Mouse (Mus musculus) telencephalon, adult 2 months (tissue): ENCODE measurements around the gene Arhgef1.

Experiments
- DNase-seq: peaks from one replicate; pipeline ENCODE4 v3.0.0-alpha.2; 2011; ENCODE audit warnings: low read depth, low spot score

The Arhgef1 gene

DNA sequence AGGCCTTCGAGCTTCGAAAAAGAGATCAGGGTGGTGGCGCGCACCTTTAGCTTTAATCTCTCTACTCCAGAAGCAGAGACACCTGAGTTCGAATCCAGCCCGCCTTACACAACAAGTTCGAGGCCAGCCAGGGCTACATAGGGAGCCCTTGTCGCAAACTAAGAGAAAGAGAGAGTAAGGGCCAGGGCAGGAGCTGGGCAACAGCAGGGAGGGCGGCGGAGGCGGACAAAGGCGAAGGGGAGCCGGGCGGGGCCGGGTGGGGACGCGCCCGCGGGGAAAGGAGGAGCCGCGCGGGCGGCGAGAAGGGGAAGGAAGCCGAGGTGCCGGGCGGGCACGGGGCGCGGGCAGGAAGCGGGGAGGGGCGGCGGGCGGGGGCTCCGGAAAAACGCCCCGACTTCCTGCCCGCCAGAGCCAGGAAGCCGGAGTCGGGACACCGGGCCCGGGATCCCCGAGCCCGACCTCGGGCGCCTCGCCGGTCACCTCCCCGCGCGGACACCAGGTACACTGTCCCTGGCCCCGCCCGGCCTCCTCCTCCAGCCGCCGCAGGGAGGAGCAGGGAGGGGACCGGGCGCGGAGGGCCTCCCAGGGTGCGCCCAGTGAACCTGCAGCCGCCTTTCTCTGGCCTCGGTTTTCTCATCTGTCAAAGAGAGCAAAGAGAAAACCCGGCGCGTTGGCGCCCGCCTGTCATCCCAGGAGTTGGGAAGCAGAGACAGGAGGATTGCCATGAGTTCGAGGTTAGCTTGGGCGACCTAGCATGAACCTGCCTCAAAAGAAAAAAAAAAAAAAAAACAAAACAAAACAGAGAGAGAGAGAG is at the start of gene Arhgef1:
Gene Arhgef1, plus strand, starts transcription at position 283 of the 814 bp plus-strand sequence.
- no peak for DNase-seq

DNA sequence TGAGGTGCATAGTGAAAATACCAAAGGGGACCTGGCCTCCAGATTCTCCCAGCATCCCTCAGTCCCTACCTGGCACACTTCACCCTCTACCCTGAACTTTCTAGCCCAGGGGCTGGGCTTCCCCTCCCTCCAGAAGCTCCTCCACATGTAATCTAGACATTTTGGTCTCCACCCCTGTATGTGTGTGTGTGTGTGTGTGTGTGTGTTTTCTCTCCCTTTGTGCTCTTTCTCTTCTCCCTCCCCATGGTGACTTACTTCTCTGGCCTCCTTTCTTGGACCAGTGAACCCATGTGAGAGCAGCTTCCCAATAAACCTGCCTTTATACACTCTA is 49.5 kb upstream of the Arhgef1 start:
- no peak for DNase-seq

DNA sequence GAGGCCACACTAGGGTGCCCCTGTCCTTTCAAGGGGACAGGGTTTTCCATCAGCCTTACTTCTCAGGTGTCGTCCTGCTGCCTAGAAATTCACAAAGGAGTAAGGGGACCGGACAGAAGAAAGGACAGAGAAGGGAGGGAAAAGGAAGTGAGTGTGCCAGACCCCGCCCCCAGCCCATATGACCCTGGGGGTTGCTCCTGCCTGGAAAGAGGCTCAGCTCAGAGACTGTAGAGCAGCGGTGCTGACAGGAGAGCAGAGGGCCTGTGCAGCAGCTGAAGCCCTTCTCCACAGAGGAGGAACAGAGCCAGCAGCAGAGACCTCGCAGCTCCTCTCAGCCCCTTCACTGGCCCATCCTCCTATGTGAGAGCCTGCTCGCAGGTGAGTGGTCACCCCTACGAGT is 49.0 kb upstream of the Arhgef1 start:
- DNase-seq = no peak

DNA sequence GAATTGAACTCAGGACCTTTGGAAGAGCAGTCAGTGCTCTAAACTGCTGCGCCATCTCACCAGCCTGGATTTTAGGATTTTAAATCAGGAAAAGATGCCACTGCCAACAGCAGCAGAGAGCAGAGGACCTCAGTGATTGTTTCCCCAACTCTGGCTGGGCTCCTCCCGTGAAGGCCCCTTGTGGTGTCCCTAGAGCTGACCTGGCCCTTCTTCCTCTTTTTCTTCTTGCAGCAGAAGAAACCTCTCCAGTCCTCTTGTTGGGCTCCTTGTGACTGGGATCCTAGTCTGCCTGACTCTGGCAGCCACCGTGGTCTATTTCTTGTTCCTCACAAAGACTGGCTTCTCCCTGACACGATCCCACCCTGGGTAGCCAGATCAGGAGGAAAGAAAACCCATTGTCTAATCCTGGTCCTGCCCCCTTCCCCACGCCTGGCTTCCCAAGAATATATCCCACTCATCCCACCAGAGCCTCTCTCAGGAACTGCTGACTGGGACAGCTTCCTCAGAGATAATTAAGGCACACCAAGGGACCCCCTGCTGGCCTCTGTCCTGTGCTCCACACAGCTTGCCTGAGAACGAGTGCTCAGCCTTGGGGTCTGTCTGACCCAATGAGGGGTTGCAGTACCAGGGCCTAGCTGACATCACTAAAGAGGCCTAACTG is 46.1 kb upstream of the Arhgef1 start:
- DNase-seq = no peak

DNA sequence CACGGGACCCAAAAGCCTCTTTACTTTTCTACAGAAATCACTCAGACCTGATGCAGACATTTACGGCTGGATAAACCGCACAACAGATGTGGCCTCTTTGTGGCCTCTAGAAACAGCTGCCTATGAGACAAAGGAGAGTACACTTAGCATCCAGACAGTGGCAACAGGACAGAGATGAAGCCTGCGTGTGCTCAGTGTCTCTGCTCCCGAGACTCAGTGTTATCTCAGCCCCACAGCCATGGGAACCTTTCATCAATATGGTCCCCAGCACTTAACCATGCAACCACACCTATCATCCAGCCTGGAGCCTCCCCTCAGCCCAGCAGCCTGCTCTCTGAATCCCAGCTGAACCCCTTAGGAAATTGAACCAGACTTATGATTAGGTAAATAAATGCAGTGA is 43.5 kb upstream of the Arhgef1 start:
- no peak for DNase-seq

DNA sequence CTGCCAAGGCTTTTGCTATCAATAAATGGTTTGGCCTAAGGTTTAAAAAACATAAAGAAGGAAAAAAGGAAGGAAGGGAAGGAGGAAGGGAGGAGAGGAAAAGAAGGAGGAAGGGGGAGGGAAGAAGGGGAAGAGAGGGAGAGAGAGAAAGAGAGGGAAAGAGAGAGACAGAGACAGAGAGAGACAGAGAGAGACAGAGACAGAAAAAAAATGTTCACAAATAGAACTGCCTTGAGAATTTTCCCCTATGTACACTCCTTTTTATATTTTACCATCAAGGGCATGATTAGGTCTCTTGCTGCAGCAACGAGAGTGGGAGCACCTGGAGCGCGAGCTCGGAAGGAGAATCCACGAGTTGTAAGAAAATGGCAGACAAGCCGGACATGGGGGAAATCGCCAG is 40.8 kb upstream of the Arhgef1 start, which contains the start of gene Gm9844:
Gene Gm9844, plus strand, starts transcription at position 301 of the 400 bp plus-strand sequence.
- DNase-seq = no peak

DNA sequence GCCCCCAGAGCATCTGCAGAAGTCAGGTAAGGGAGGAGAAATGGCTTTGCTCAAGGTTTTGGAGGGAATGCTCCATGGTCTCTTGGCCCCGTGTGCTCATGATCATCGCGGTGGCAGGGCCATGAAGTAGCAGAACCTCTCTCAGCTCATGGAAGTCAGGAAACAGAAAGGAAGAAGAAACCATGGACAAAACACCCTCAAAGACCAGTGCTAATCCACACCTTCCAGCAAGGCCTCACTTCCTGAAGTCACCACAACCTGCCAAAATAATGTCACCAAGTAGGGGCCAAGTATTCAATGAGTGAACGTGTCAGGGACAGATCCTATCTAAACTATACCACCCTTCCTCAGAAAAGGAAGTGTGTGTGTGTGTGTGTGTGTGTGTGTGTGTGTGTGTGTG is 39.9 kb upstream of the Arhgef1 start:
- no peak for DNase-seq

DNA sequence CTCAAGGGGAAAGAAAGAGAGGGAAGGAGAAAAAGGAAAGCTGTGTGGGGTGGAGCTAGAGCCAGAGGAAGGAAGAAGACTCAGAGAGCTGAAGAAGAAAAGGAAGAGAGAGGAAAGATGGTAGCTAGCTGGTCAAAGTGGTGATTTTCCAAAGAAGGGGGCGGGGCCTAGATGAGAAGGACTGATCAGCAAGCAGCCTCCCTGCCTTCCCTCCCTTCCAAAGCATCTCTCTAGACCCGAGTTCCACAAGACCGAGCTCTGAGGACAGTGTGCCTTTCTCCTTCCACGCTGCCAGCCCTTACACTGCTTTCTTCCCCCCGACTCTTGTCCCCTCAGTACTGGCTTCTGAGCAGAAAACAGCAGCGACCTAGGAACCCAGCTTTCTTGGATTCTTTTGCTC is 38.6 kb upstream of the Arhgef1 start:
- no peak for DNase-seq

DNA sequence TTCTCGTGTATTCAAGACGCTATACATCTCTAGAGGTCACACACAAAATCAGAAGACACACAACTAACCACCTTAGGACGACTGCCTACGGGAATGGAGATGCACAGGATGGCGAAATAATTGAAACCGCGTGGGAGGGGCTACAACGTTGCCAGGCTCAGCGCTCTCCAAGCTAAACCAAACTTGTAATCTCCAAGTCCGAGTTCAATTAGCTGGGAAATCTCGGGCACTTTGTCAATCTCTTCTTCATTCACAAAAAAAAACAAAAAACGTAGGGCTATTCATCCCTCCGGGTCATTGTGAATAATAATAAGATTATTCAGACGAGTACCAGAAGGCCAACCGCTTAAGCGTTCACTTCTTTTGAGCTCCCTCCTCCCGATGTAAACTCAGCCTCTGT is 33.6 kb upstream of the Arhgef1 start:
- no peak for DNase-seq

DNA sequence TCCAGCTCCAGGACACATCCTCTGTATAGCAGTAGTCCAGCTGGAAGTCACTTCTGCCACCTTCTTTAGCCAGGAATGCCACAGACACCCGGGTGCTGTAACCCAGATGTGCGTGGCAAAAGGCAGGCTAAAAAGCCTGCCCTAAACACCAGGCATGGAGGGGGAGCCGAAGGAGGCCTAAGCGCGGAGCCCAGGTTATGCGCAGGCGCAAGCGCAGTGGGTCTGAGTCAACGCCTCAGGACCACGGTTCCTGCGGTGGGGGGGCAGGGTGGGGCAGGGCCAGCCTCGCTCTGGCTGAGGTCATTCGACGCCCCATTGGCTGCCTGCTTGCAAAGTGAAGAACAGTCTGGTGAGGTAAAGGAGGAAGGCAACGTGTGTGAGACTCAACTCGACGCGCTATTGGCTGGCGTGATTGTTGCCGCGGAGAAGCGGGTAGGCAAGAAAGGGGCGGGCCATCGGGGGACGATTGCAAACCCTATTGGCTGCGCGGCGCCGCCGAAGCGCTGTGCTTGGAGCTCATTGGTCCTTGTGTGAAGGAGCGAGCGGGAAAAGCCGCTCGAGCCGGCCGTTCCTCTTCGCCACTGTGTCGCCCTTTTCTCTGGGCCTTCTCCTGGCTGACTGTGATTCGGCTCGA is 33.1 kb upstream of the Arhgef1 start, which contains the start of the genes Lypd4 and Dmrtc2:
Gene Lypd4, minus strand, starts transcription at position 410 of the 634 bp plus-strand sequence.
Gene Dmrtc2, plus strand, starts transcription at position 526 of the 634 bp plus-strand sequence.
- no peak for DNase-seq

DNA sequence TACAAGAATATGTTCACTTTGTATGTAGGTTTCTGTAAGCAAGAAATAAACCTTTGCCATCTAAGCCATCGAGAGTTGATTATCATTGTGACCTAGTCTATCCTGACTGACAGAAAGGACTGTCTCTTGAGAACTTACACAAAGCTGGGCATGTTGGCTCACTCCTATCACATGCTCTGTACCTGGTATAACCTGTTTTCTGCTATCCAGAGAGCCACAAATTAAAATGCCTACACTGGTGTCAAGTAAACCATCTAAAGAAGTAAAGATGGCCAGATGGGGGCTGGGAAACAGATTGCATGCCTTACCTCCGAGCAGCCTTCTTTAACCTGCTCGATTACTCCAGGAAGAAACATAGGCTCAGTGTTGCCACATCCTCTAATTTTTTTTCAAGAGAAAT is 25.1 kb upstream of the Arhgef1 start:
- DNase-seq = no peak

DNA sequence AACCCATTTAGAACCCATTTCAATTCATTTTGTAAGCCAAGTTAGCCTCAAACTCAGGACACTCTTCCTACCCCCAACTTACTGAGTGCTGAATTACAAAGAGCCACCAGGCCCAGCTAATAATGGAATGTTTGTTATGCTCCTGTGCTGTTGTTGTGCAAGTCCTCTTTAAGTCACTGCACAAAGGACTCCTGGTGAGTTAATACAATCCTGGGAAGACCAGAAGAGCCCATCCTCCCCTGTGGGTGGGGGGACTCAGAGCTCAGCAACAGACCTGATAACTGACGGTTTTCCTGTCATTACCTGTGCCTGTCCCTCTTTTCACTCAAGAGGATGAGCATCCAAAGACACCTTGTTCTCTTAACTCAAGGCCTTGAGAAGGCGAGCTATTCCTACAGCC is 23.1 kb upstream of the Arhgef1 start:
- no peak for DNase-seq

DNA sequence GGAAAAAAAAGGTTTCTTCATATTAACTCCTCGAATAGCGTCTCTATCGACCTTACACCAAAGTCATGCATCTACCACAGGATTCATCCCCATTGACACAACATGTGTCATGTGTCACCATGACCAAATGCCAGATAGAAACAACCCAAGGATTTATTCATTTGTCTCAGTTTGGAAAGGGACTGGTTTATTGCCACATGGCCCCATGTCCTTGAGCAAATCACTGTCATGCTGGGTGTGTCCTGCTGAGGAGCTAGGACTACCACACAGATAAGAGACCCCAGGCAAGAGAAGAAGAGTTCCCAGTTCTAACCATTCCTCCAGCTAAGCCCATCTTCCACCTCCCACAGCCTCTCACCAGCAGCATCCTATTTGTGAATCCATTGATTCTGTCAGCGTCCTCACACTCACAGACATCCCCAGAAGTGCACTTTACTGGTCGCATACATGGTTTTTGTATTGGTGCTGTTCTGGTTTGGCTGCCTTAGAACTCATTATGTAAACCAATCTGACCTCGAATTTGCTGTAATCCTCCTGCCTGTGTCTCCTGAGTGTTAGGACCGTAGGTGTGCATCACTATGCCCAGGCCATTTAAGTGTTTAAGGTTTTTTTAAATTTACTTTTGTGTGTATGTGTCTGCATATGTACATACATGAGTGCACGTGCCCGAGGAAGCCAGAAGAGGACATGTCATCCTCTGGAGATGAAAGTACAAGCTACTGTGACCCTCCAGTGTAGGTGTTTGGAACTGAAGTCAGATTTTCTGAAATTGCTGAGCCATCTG is 20.1 kb upstream of the Arhgef1 start:
- DNase-seq = no peak

DNA sequence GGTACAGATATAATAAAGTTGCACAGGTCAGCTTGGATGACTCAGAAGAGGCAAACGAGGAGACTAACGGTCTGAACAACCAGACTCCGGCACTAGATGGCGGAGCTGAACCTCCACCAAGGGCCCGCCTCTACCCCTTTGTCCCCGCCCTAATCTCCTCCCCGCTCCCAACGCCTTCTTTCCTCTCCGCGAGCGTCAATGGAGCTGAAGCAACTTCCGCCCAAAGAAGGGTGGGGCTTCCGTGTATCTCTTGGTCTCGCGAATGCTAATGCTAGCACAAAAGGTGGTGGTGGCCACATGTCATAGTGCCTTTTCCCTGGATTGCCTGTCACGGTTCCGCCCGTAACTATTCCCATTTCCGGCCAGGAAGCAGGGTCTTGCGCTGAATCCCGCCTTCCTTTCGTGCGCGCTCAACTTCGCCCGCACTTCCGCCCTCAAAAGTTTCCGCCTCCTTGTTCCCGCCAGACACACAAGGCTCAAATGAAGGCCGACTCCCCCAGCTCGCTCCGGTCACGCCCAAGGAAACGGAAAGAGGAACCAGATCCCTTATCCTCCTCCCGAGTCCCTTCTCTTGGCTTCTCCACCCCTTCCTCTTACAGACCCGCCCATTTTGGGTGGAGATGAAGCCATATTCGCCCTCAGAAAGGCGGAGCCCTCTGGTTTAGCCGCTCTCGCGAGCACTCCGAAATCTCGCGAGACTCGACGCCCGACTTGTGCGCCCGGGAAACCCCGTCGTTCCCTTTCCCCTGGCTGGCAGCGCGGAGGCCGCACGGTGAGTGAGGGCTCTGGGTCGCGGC is 18.6 kb upstream of the Arhgef1 start, which contains the start of gene Rps19:
Gene Rps19, plus strand, starts transcription at position 476 of the 797 bp plus-strand sequence.
- peak; percentile 99 for DNase-seq

DNA sequence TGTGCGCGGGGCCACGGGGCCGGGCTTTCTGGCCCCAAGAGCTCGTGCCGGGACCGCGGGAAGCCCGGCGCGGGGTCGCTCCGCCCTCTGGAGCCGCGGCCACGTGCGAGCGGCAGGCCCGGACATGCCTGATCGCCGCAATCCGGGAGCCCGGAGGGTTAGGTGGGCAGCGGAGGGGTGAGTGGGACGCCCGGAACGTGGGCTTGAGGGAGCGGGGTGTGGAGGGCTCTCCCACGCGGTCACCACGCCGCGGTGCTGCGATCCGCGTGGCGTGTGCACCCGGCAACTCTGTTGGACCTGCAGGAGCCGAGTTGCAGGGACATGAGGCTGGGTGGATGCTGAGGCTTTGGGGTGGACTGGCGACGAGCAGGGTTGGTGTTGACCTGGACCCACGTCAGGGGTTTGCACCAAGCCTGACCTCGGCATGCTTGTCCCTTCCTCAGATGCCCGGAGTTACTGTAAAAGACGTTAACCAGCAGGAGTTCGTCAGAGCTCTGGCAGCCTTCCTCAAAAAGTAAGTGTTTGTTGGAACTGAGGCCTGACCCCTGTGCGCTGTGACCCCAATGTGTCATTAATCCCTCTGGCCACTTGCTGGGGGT is 17.9 kb upstream of the Arhgef1 start:
- no peak for DNase-seq

DNA sequence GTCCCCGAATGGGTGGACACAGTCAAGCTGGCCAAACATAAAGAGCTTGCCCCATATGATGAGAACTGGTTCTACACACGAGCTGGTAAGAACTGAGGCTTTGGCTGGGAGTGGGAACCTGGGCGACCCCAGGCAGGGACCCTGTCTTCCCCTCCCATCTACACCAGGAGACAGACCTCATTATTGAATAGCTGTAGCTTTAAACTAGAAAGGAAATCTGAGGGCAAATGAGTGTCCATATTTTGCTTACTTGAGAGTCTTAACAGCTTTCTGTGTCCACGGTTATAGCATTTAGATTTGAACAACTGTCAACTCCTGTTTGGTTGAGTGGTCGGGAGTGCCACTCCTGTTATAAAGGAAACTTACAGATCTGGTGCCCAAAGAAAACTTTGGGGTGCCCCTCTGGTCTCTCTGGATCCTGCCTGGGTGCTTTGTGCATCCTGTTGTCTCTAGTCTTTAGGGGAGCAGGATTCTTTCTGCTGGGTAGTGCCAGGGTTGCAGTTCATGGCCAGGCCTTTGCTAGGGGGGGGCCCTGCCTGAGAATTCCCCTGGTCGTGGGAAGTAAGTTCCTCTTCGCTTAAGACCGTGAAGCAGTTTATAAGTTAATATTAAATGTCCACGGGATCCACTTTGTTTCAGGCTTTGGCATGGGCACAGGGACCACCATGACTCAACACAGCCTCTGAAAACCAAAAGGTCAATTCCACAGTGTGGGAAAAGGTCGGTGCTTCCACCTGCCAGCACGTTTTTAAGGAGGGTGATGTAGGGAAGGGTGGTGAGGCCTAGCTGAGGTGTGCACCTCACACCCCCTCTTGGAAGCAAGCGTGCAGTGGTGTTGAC is 17.0 kb upstream of the Arhgef1 start:
- DNase-seq = no peak

DNA sequence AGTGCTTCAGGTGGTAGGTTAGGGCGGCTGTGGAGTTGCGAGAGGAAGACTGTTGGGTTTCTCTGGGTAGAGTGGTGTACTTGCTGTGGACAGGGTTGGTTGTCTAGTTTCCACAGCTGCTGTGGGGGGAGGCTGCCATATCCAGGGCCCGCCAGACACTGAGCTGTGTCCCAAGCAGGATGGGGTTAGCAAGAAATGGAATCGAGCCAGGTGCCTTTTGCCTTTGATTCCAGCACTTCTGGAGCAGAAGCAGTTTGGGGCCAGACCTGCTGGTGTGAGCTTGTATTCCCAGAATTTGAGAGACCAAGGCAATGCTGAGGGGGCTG is 16.4 kb upstream of the Arhgef1 start:
- DNase-seq = no peak

DNA sequence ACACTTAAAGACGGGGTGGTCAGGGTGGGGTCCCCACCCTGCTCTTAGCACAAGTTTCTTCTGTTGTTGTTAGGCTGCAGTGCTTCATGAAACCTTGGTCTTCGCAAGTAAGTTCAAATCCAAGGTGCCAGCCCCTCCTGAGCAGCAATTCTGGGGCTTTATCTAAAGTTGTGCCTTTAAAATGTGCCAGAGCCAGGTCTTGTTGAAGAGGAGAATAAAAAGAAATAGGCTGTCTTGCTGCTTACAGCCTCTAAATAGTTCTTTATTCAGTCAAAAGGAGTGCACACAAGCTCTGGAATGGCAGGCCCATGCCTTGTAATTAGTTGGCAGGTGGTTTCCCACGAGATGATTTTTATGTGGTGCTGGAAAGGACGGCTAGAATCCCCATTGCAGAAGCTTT is 15.6 kb upstream of the Arhgef1 start:
- DNase-seq = no peak

DNA sequence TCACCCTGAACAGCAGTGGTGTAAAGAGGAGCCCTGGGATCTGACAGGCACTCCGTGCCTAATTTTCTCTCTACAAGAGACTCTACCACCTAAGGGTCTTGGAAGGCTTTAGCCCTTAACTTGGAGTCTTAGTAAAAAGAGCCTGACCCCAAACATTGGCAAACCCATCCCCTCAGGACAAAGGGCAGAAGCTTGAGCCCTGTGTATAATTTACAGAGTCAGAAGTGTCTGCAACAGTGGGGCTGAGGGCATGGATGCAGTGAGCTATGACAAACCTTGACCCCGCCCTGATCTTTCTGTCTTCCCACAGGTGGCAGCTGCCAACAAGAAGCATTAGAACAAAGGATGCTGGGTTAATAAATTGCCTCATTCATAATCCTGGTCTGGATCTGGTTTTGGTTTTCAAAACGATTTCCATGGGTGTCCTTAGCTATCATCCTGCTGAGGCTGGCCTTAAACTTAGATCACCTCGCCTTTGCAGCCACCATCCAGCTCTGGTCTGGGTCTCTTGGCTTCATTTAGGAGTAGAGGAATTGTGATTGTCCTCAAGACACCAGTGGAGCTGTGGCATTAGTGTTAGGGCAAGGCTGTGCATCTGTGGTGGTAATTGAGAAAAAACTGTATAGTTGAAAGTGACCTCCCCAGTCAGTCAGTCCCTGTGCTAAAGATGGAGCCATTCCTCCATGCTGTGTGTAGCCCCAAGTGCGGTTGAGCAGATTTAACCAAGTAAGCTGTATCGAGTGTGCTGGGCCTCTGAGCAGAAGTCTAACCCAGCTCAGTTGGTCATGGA is 13.1 kb upstream of the Arhgef1 start:
- DNase-seq = no peak
